Mouse (Mus musculus) neural tube, postnatal 0 days (tissue): ENCODE data around the gene Rnf213. TPM values are rescaled to one million over a fixed set of nuclear protein-coding genes. Genes with fewer than 3 reads are reported as not detected.

Experiments
- microRNA counts: library from miRNA; unstranded; fragments of <30 nt; microRNA quantifications from one replicate; lab custom pipeline; 2015
- microRNA-seq: library from miRNA; unstranded; fragments of <30 nt; microRNA quantifications from one replicate; pipeline ENCODE4, GENCODE M21; 2016
- polyA plus RNA-seq: library from polyadenylated mRNA; unstranded; fragments of >200 nt; fragmentation: Nextera tagmentation; extraction: Ambion mirVana; gene quantifications from 2 replicates; pipeline ENCODE4 v1.2.1, GENCODE M21; 2015

Gene Rnf213
- polyA plus RNA-seq, result 2.0 and 2.2 TPM in 2 replicates

DNA sequence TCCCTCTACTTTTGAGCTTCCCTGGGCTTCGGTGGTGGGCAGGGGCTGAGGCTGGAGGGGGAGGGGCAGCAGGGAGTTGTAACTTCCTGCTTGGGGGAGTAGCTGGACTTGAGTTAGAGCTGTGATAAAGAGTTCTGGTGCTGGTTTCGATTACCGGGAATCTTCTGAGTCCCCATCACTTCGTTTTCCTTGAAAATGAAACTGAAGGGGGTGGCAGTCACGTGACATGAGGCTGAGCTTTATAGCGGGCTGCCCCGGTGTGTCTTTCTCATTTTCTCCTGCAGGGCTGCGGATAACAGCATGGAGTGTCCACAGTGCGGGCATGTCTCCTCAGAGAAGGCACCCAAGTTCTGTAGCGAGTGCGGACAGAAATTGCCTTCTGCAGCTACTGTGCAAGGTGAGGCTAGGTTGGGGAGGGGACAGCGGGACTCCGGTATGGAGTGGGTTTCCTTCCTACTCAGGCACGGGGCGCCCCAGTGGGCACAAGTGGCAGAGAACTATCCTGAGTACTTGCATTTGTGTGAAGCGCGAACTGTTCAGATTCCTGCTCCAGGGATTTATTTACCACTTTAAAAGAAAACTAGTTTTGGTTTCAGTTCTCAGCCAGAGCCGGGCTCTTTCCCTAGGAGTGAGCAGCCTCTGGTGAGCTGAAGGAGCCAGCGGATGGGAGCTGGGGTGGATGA, at the start of gene Rnf213:
Gene Rnf213, plus strand, starts transcription at position 301 of the 683 bp plus-strand sequence.

GRCm38 (mm10) chr11:119355443-119356385, 37.2 kb upstream of the Rnf213 start, which contains the start of the genes Sgsh and Slc26a11:
Gene Sgsh (minus strand): TSS chr11:119355536.
Gene Slc26a11 (plus strand): TSS chr11:119355557.

DNA sequence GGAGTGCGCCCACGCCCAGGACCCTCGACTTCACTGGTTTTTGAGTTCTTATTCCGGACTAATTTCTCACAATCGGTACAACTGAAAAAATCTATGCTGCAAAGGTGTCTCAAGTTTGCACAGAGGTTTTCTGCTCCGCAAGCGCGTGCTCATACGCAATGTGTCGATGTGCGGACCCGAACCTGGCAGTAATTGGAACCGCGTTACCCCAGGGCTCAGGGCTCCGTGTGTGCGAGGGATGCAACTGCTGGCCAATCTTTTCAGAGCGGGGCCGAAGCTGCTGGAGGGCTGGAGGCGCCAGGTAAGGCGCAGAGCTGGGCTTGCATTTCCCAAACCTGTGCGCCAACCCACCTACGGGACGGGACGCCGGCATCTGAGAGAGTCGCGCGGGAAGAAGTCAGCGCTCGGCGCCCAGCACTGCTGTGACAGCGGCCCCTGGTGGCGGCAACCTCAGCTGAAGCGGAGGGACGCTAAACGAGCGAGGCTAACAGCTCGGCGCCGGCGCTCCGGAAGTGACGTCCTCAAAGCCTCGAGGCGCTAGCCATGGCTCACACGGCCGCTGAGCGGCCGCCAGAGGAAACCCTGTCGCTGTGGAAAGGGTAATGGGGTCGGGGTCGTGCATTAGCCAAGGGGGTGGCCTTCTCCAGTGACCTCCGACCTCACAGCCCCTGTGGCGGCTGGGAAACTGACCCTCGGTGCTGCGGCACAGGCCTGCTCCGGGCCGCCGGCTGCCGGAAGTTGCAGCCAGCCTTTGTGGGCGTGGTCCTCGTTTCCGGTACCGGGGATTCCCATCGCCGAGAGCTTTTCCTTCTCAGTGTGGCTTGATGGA, 98.2 kb downstream of the Rnf213 start, which contains the start of gene Endov:
Gene Endov, plus strand, starts transcription at position 487 of the 829 bp plus-strand sequence.

MicroRNA genes within 50 kb of the gene (microRNA counts, 519-probe panel; counts per million panel counts)
- microRNA mmu-miR-1932 (lab: Ali Mortazavi, UCI), result 40.5 counts per million

Small RNAs within 50 kb of the gene (microRNA-seq; reads per million reads assigned to microRNA genes)
- gene Mir1932, result not detected

Other genes with a start within 250 kb of the Rnf213 start
- gene Tbc1d16, start 164.6 kb upstream of the Rnf213 start, polyA plus RNA-seq, result 32.0 and 38.5 TPM in 2 replicates
- gene Ccdc40, start 164.5 kb upstream of the Rnf213 start, polyA plus RNA-seq, result 7.6 and 8.6 TPM in 2 replicates
- 128 and 138 TPM in 2 replicates for gene Gaa, start 125.2 kb upstream of the Rnf213 start, polyA plus RNA-seq
- 216 and 222 TPM in 2 replicates for gene Eif4a3, start 93.0 kb upstream of the Rnf213 start, polyA plus RNA-seq
- 0.87 and 1.4 TPM in 2 replicates for gene Card14, start 85.3 kb upstream of the Rnf213 start, polyA plus RNA-seq
- gene Sgsh, start 37.6 kb upstream of the Rnf213 start, polyA plus RNA-seq, result 7.4 and 7.5 TPM in 2 replicates
- 8.2 and 8.5 TPM in 2 replicates for gene Slc26a11, start 37.5 kb upstream of the Rnf213 start, polyA plus RNA-seq
- gene Endov, start 98.2 kb downstream of the Rnf213 start, polyA plus RNA-seq, result 11.7 and 15.1 TPM in 2 replicates
- 20.3 and 24.8 TPM in 2 replicates for gene Nptx1, start 154.7 kb downstream of the Rnf213 start, polyA plus RNA-seq
- 10.8 and 11.3 TPM in 2 replicates for gene Rptor, start 209.8 kb downstream of the Rnf213 start, polyA plus RNA-seq